Comparison of ENCODE assay signal across 21 mouse cellular contexts in genomic region chr9:68094561-68094960, GRCm38 (mm10).
DNase-seq lines count a peak whose midpoint lies in the region; ATAC-seq and TF ChIP-seq lines count a peak whose summit lies in the region.
"Had no signal": no experiment of that assay in that cellular context is flagged by ENCODE, and none has a peak within 500 bp of the region (broad histone marks: within the 10 kb centered on the region; RNA-seq: fewer than 3 reads in every experiment).

No protein-coding gene starts in this region.

- no peak overlapping the region for H3K4me3 ChIP-seq in liver, postnatal 0 days (ENCODE audit: low read depth, low read length)
- H3K4me3 ChIP-seq: embryonic facial prominence, embryonic 15.5 days; forebrain, embryonic 15.5 days; heart, adult 2 months; heart, embryonic 15.5 days; hindbrain, embryonic 13.5 days had no signal

- no peaks in the 10 kb centered on the region for H3K4me1 ChIP-seq in liver, postnatal 0 days (ENCODE audit: insufficient read depth)
- H3K4me1 ChIP-seq: embryonic facial prominence, embryonic 15.5 days; forebrain, embryonic 15.5 days; heart, embryonic 15.5 days; hindbrain, embryonic 13.5 days had no signal

- no peaks in the 10 kb centered on the region for H3K36me3 ChIP-seq in liver, postnatal 0 days (replicated peaks; ENCODE audit: insufficient read depth, low read length)
- H3K36me3 ChIP-seq: embryonic facial prominence, embryonic 15.5 days; forebrain, embryonic 15.5 days; heart, embryonic 15.5 days; hindbrain, embryonic 13.5 days had no signal

- H3K27me3 ChIP-seq in liver, postnatal 0 days (ENCODE audit: insufficient read depth, low read length) = no peaks in the 10 kb centered on the region
- H3K27me3 ChIP-seq: embryonic facial prominence, embryonic 15.5 days; forebrain, embryonic 15.5 days; heart, embryonic 15.5 days; hindbrain, embryonic 13.5 days had no signal

- no peaks in the 10 kb centered on the region for H3K9me3 ChIP-seq in liver, postnatal 0 days (ENCODE audit: low read length)
- H3K9me3 ChIP-seq: embryonic facial prominence, embryonic 15.5 days; forebrain, embryonic 15.5 days; heart, embryonic 15.5 days; hindbrain, embryonic 13.5 days had no signal

- no peak overlapping the region for H3K9ac ChIP-seq in liver, postnatal 0 days (replicated peaks)
- H3K9ac ChIP-seq: embryonic facial prominence, embryonic 15.5 days; forebrain, embryonic 15.5 days; heart, embryonic 15.5 days; hindbrain, embryonic 13.5 days had no signal

- no peak overlapping the region for H3K4me2 ChIP-seq in liver, postnatal 0 days (ENCODE audit: low read depth, low read length)
- H3K4me2 ChIP-seq: embryonic facial prominence, embryonic 15.5 days; forebrain, embryonic 15.5 days; heart, embryonic 11.5 days; heart, embryonic 15.5 days; hindbrain, embryonic 13.5 days had no signal

- no peak for ATAC-seq in cerebellum, adult (ENCODE audit: insufficient number of reproducible peaks, low FRiP score, low TSS enrichment)
- ATAC-seq in liver, postnatal 0 days = no peak
- ATAC-seq: forebrain, embryonic 15.5 days; hindbrain, postnatal 0 days had no signal

- peak; percentile 12 for DNase-seq in cerebellum, adult 18-20 months
- DNase-seq in urinary bladder, adult 18-20 months (ENCODE audit: low spot score in 2 of 2) = peak; percentile 10 to 19
- no peak for DNase-seq in urinary bladder, postnatal 4 days (ENCODE audit: low spot score in 2 of 2)
- peak; percentile 35 for DNase-seq in cerebellum, adult 9-10 months
- peak; percentile 28 for DNase-seq in cerebellum, postnatal 14 days
- no peak for DNase-seq in liver, postnatal 0 days
- DNase-seq in frontal cortex, postnatal 10 days (ENCODE audit: low spot score in 2 of 2) = no peak
- DNase-seq: adrenal gland, adult 2 months; adrenal gland, postnatal 25 days; embryo, embryonic 11 days; gastrocnemius, postnatal 14 days; heart, adult 2 months; heart, postnatal 14 days; kidney, adult 11 months had no signal

- 75% methylated on average over 5 of the region's 5 CpGs for WGBS in liver, postnatal 0 days (ENCODE audit: insufficient replicate concordance)

- TF ChIP-seq CTCF in liver, postnatal 0 days (IDR thresholded peaks at IDR 0.05; ENCODE audit: low read depth) = no peak

- TF ChIP-seq EP300 in liver, postnatal 0 days (IDR thresholded peaks at IDR 0.05; ENCODE audit: low read depth) = no peak

- no peak overlapping the region for H3K27ac ChIP-seq in liver, postnatal 0 days (ENCODE audit: low read depth)
- H3K27ac ChIP-seq: embryonic facial prominence, embryonic 15.5 days; forebrain, embryonic 15.5 days; heart, adult 2 months; heart, embryonic 15.5 days; hindbrain, embryonic 13.5 days; hindbrain, postnatal 0 days had no signal

Comparison
In these comparisons a context has a peak if more than half of its experiments do, and no peak if none do; other contexts are left out.
1. DNase-seq: peak in cerebellum, adult 18-20 months (2 of 2), urinary bladder, adult 18-20 months (2 of 2), cerebellum, adult 9-10 months (single experiment) and cerebellum, postnatal 14 days (2 of 2); none in urinary bladder, postnatal 4 days (0 of 2), liver, postnatal 0 days (single experiment) and frontal cortex, postnatal 10 days (0 of 2).